Mouse (Mus musculus): Measurements from ENCODE around the gene Adam1a. TPM values are rescaled to one million over a fixed set of nuclear protein-coding genes. Genes with fewer than 3 reads are reported as not detected.
"Not testable (repeated sequence)": the region's sequence is repeated elsewhere in the genome, so short reads cannot be mapped to it uniquely, and the experiment has no call there.

Adam1a gene
- total RNA-seq, 2 experiments from 2014 or later = 3.1 to 3.8 TPM

DNA sequence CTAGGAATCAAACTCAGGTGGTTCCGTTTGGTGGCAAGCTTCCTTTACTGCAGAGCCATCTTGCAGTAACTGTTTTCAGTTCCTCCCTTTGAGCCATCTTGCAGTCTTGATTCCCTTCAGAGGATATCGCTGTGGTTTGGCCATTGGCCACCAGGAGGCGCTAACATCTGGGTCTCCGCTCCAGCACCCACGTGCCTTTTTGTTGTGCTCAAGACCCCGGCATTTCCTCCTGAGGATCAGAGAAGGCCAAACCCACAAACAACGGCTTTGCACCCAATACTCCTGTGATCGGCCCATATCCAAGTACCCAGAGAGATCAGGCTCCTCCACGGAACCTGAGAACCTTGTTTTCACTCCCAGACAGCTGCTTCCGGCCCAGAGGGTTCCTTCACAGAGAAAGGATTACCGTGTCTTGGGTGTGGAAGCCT is 19.2 kb upstream of the Adam1a start:
- peak; percentile 92 for DNase-seq

DNA sequence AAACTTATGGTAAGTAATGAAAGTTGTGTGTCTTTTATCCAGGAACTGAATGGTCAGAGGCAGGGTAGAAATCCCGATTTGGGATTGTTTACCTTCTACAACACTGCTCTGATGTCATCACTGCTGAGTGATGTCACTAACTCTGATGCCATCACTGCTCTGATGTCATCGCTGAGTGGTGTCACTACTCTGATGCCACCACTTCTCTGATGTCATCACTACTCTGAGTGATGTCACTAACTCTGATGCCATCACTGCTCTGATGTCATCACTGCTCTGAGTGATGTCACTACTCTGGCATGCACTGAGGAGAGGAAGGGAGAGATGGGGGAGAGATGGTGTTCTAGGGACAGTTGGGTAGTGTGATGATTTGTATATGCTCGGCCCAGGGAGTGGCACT is 17.2 kb upstream of the Adam1a start:
- DNase-seq = no peak

DNA sequence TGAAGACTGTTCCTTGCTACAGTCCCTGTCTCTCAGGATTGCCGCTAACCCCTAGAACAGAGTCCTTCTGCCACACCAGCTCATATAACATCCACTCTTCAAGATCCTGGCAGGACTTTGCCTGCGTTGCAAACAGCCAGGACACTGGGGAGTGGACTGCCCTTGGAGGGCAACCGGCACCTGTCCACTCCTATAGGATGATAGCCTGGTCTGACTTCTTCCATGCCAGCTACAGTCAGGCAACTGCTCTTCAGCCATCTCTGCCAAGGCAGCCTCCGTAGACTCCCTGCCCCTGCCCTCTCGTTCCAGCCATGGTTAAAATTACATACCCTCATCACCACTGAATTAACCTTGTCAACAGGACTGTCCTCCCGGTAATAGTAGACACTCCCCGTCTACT is 3.9 kb upstream of the Adam1a start:
- no peak for DNase-seq

DNA sequence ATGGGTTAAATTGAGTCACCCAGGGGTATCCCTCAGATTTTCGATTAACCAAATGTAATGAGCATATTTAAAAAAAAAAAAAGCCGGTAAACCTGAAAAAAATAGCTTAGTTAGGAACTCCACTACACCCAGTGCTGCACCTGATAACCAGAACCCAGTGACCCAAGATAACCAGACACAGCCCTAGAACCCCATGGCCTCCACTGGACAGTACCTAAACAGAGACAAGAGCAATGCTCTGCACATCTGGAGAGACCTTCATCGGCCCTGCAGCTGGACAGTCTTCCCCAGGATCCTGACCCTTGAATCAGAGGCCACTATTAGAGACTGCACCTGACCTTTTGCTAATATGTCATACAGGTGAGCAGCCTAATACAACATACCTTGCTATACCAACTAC is 1.8 kb upstream of the Adam1a start:
- no peak for DNase-seq

DNA sequence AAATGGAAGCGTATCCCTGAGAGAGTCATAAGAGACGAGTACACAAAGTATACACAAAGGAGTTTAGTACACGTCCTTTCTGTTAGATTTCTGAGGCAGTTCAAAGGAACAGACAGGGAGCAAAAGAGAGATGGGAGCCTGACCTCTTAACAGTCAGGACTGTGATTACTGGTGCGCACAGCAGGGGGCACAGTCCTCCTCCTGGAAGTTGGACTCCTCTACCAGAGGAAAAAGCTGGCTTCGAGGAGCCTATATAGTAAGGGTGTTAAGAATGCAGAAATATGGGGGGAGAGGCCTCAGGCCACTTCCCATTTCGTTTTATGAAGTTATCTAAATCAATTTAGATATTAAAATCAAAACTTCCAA is 1.2 kb upstream of the Adam1a start:
- peak; percentile 73 for DNase-seq

DNA sequence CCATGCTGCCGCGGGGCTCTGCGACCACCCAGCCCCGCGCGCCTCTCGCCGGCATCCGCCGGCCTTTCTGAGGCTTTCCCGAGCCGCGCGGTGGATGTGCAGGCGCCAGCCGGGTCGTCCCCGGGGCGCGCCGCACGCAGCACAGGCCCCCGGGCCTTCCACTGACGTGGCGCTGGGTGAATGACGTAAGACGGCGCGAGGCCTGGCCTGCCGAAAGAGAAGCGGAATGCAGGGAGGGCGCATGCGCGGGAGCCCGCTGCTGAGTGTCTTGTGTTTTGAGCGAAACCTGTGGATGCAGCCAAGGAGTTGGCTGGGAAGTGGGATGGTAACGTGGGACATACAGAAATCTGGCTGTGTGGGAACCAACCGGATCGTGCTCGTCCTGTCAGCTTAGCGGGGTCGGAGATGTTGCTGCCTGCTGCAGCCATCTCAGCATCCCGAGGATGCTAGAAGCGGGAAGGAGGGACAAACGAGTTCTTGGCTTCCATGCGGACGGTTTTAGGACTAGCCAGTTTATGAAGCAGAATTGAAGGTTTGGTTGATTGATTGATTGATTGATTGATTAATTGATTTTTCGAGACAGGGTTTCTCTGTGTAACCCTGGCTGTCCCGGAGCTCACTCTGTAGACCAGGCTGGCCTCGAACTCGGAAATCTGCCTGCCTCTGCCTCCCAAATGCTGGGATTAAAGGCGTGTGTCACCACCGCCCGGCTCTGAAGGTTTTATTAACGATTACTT is 679 bp upstream of the Adam1a start, which contains the start of gene Mapkapk5:
Gene Mapkapk5 (minus strand): TSS at position 113 of the 737 bp plus-strand sequence.
- peak; percentile 98 for DNase-seq

DNA sequence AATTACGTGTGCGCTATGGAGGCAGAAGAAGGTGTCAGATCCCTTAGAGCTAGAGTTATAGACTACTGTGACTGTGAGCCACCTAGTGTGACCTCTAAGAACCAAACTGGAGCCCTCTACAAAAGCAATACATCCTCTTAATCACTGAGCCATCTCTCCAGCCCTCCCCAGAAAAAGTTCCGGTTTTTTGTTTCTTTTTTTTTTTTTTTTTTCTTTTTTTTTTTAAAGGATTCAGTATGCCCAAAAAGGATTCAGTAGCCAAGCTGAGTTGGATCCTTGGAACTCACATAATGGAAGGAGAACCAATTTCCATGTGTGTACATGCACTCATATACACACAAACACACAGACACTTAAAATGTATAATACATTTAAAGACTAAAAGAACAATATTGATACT is 1.9 kb downstream of the Adam1a start:
- no peak for DNase-seq

DNA sequence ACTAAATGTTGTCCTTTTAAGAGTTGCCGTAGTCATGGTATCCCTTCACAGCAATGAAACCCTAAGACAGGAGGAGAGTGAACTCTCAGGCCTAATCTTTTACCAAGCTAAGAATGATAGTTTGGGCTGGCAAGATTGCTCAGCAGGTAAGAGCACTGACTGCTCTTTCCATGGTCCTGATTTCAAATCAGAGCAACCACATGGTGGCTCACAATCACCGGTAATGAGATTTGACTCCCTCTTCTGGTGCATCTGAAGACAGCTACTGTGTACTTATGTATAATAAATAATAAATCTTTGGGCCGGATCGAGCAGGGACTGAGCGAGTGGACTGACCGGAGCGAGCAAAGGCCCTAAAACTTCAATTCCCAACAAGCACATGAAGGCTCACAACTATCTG is 4.0 kb downstream of the Adam1a start:
- DNase-seq = no peak

DNA sequence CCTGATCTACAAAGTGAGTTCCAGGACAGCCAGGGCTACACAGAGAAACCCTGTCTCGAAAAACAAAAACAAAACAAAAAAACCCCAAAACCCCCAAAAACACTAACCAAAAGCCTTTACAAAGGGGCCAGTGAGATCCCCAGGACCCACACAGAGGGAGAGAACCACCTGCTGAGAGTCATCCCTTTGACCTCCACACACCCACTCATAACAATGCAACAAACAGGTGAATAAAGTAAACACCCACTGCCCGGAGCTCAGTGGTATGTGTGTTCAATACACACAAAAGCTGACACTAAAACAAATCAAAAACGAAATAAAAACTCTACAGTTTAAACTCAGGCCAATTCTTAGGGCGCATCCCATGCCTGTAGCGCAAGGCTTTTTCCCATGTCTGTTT is 5.2 kb downstream of the Adam1a start:
- no peak for DNase-seq

DNA sequence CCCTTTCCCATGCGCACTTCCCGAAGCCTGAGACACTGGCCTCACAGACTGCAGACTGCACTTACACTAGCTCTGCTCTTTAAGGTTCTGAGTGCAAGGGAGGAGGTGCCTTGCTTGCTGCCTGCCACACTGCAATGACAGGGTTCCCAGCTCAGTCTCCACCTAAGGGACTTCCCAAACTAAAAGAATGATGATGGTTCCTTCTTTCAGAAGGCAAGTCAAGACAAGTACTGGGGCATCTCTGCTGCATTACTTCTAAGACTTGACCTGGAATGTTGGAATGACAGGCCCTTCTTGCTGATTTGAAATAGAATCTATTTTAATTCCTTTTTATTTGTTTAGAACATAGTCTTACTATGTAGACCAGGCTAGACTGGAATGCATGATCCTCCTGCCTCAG is 7.7 kb downstream of the Adam1a start:
- no peak for DNase-seq

DNA sequence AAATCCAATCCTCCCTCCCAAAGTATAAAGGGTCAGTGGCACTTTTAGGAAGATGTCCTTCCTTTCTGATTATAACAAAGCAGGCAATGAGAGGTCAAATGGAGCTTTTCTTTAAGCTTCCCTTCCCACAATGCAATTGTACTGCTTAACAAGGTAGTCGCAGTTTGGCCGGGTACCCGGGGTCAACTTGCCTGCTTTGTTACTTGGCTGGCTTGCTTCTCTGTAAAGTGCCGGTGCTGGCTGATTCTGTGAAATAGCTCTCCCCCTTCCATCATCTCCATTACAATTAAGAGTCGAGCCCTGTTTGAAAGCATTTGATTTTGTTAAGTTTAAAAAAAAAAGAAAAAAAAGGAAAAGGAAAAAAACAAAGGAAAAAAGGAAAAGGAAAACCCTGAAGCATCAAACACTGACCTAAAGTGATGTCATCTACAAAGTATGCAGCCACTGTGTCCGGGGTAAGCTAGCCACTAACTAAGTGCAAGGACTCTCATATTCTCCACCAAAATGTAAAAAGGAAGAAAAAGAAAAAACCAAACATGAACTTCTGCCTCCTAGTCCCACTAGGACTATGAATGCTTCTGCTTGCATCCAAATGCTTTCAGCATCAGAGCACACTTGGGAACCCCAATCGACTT is 8.2 kb downstream of the Adam1a start:
- no peak for DNase-seq

DNA sequence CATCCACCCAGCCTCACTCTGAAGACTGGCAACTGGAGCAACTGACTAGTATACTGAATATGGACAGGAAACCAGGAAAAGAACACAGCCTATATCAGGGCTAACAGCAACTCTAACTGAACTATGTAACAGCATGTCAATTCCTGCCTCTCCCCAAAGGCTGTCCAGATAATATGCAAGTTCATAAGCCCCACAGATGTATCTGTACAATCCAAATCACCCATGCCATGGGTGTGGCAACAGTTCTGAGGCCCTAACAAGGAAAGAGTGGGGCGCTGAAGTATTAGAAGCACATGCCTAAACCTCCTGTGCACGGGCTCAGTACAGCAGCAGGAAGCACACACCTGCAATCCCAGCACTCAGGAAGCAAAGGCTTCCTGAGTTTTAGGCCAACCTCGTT is 10.2 kb downstream of the Adam1a start:
- DNase-seq = no peak

DNA sequence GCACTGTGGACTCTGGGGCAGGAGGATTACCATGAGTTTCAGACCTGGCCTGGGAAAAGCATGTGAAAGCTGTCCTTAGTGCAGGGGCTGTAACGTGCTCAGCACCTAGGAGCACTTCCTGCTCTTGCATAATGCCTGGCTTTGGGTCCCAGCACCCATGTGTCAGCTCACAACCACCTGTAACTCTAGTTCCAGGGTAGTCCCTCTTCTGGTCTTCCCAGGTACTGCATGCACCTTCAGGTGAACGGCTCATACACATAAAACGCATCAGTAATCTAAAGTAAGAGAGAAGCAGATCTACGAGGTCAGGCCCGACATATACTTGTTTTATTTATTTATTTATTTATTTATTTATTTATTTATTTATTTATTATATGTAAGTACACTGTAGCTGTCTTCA is 10.8 kb downstream of the Adam1a start:
- no peak for DNase-seq

DNA sequence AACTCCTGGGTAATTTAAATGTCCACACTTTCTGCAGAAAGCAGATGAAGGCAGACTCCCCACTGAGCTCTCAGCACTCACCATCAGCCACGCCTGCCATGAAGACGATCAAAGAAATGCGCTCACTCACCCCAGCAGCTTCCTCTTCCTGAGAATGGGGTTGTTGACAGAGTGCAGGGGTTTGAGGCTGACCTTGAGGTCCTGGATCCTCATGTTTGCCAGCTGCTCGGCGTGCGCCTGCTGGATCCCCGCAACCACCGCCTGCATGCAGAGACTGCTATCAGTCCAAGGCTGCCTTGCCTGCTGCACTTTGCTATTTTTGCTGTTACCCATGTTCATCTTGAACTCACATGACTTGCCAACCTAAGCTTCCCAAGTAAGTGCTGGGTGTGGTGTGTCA is 18.3 kb downstream of the Adam1a start:
- peak; percentile 10 for DNase-seq

DNA sequence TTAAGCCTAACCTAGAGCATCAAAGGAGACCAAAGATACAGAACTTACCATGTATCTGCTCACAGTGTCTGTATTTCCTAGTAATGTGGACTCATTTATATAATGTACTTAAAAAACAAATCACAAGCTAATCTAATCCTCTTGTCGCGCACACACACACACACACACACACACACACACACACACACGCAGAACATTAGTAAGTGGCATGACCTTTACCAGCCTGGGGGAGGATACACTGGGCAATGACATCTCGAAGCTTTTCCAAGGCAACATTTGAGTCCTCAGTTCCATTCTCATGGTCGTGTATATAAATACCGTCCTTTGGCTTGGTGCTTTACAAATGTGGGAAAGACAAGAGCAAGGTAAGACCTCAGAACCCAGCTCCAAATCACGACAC is 18.8 kb downstream of the Adam1a start:
- no peak for DNase-seq

DNA sequence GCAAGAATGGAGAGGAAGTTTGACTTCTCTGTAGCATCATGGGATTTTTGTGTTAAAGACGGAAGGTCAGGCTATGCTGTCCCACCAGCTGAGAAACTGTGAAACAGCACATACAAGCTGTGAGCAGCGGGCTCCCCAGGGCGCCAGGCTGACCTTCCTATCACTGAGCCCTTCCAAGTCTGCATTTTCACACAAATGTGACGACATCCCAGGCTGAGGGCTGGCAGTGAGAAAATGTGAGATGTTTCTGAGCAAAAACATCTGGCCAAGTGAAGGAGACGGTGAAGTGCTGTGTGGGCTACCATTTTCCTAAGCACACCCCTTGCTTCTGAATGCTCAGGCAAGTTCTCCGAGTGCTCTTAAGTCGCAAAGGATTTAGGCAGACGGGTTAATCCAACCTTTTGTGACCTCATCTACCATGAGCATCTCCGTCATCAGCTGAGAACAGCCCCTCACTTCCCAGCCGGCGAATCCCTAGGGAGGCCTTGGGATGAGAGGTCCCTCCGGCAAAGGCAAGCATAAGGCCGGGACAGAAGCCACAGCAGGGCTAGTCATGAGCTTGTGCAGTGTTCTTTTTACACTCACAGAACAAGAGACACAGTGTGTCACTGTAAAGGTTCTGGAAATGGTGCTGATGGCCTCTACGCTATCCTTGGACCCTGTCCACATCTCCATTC is 19.4 kb downstream of the Adam1a start:
- peak; percentile 56 for DNase-seq

DNA sequence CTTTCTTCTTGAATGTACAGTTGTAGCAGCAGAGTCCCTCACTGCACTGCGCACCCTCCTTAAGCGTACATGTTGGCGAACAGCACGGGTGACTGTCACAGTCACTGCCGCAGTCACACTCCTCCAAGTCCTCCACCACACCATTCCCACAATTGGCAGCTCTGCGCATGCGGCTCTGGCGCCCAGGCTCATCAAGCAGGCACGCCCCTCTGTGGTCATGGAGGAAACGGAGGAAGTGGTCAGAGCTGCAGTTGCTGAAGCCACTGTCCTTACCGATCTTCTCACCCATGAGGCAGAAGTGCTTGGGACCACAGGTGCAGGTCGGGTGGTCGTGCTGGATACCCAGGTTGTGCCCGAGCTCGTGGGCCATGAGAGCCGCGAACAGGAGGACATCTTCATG is 25.5 kb downstream of the Adam1a start:
- DNase-seq = not testable (repeated sequence)

DNA sequence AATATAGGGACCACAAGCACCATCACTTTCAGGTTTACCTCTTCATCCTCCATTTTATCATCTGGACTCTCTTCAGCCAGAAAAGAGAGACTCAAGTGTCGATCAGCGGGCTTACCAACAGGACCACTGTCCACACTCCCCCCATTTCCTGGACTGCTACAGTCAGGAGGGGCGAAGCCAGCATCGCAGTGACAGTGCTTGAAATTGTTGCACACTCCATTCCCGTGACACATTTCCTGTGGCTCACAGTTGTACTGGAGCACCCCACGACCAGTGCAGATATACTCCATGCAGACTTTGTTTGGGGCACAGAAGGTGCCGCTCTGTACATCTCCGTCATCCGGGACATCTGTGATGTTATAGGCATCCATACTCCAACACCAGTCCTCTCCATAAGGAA is 26.3 kb downstream of the Adam1a start:
- no peak for DNase-seq

DNA sequence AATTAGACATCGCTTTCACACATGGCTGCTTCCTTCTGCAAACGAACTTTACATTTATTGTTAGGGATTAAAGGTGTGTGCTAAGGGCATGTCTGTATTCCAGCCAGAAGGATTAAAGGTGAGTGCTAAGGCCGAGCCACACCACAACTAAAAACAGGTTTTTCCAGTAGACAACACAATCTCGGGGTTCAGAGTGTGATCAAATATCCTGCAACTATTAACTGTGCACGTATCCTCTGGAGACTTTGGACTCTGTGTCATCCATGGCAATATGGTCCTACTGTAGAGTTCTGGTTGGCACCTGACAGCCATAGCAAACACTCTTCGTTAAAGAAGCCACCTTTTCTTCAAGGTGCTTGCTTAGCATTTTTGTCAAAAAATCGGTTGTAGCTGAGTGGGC is 35.3 kb downstream of the Adam1a start:
- DNase-seq = no peak

DNA sequence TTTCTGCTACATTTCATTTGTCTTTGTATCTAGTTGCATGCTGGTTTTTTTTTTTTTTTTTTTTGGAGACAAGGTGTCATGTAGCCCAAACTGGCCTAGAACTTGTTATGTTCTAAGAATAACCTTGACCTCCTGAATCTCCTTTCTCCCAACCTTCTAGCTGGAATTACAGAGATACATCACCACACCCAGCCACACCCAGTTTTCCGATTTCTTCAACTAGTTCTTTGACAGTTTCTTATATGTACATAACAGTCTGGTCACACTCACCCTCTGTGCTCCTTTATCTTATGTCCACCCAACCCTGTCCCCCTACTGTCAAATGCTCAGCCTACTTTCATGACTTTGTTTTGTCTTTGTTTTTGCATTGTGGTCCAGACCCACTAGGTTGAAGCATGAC is 38.4 kb downstream of the Adam1a start:
- DNase-seq = no peak

DNA sequence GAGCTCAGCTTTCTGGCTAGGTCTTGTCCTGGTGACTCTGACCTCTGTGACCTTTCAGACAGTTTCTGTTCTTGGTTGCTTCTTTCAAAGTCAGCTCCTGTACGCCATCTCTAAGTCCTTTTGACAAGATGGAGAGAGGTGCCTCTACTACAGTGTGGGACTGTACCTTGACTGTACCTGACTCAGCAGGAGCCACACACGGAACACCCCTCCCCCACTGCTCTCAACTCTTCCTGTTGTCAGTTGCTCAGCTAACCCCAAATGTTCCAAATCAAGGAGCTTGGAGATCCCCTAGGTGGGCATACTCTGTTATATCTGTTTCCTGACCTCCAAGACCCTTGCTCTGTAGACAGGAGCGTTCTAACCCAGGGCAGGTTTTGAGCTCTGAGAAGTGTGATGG is 42.1 kb downstream of the Adam1a start, which contains the start of gene Adam1b:
Gene Adam1b (minus strand): TSS at position 205 of the 400 bp plus-strand sequence.
- DNase-seq = no peak

DNA sequence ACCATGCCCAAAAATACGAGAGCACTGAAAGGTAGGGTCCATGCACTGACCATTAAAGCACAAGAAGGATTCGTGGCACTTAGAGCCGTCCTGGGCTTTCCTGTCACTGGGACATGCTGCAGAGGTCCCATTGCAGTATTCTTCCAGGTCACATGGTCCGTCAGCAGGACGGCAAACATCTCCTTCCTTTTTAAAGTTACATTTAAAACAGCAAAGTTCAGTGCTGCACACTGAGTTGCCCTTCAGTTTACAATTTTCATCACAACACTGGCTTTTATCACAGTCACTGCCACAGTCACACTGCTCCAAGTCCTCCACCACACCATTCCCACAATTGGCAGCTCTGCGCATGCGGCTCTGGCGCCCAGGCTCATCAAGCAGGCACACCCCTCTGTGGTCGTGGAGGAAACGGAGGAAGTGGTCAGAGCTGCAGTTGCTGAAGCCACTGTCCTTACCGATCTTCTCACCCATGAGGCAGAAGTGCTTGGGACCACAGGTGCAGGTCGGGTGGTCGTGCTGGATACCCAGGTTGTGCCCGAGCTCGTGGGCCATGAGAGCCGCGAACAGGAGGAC is 43.8 kb downstream of the Adam1a start:
- not testable (repeated sequence) for DNase-seq

DNA sequence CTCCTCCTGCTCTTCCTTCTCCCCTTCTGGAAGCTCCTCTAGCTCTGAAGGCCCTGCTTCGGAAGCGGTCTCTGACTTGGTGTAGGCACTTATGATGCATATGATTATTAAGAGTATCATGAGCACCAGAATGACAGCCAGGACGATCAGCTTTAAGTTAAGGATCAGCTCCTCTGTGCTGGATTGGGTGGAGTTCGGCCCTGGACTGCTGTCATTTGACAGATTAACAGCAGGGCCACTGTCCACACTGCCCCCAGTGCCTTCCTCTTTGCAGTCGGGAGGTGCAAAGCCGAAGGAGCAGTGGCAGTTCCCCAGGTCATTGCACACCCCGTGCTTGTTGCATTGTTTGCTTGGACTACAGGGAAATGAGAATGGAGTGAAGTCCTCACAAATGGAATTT is 44.6 kb downstream of the Adam1a start:
- DNase-seq = no peak

All from heart, postnatal 4 days (tissue).